Mouse (Mus musculus) neural tube, embryonic 10.5 days (tissue): ENCODE results near the gene 2410015M20Rik.
"Not testable (repeated sequence)": the region's sequence is repeated elsewhere in the genome, so short reads cannot be mapped to it uniquely, and the experiment has no call there.

Experiments used
- DNase-seq: peaks from one replicate; pipeline ENCODE4 v3.0.0-alpha.2; 2017; ENCODE audit warnings: low spot score; ENCODE audit errors: extremely low spot score

2410015M20Rik gene

DNA sequence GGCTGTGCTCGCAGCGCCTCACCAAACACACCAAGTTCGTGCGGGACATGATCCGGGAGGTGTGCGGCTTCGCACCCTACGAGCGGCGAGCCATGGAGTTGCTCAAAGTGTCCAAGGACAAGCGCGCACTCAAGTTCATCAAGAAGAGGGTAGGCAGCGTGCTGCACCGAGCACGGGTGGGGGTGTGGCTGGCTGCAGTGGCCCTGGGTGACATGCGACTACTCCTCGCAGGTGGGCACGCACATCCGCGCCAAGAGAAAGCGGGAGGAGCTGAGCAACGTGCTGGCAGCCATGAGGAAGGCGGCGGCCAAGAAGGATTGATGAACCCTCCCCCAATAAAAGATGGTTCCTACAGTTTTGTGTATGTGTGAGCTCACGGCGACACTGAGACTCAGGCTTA, 4.3 kb upstream of the 2410015M20Rik start:
- not testable (repeated sequence) for DNase-seq

DNA sequence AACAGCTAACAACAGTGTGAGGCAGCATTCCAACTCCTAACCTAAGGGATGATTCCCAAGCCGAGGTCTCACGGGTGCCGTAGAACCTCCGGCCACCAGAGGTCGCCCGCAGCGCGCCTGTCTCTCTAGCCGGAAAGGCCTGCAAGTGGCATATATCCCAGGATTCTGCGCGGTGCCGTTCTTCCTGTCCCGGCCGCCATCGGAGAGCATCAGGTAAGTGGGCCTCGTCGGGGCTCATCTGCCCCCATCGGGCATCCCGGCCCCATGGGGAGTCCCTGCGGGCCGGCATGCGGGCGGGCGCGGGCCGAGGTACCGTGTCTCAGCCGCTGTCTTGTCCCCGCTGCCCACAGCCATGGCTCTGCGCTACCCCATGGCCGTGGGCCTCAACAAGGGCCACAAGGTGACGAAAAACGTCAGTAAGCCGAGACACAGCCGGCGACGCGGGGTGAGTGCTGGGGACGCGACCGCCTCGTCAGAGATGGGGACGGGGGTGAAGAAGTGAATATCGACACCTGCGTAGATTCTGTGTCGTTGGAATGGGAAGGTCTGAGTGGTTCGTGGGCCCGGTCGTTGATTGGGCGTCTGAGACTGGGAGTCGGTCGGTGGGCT, 3.8 kb upstream of the 2410015M20Rik start, which contains the start of gene Rpl36:
TSS of gene Rpl36 (plus strand) at position 181 of the 609 bp plus-strand sequence.
- peak; percentile 97 for DNase-seq

DNA sequence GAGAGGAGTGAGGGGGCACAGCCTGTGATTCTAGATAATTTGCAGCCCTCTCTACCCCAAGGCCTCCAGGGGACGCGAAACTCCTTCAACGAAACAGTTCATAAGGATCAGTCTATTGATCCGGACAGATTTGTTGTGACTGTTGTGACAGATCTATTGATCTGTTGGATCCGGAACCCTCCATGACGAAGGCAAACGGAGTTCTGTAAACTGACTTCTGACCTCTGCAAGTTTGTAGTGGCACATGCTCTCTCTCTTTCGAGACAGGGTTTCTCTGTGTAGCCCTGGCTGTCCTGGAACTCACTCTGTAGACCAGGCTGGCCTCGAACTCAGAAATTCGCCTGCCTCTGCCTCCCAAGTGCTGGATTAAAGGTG, 3.0 kb upstream of the 2410015M20Rik start:
- DNase-seq: not testable (repeated sequence)

DNA sequence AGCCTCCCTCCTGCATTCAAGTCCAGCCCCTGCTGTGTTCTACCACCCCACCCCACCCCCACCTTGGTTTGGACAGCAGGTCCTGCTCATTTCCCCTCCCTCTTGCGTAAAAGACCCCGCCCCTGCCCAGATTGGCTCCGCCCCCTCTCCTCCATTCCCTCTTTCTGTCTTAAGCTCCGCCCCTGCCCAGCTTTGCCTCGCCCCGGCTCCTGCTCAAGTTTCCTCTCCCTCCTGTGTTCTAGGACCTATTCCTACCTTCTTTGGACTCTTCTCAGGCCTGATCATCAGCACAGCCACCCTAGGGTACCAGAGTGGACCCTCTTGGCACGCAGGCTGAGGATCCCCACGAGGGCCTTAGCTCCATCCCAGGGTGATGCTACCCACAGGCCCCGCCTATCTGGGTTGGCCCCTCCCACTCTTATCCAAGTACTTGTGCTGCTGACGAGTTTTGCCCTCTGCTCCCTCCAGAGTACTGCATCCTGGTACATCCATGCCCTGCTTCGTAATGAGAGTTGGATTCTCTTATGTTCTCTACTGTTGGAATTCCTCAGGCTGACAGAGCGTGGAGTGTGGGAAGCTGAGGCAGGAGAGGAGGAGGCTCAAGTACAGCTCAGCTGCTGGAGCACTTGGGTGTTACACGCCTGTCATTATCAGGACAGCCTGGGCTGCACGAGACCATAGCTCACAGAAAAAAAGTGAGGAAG, 2.4 kb upstream of the 2410015M20Rik start:
- peak; percentile 53 for DNase-seq

DNA sequence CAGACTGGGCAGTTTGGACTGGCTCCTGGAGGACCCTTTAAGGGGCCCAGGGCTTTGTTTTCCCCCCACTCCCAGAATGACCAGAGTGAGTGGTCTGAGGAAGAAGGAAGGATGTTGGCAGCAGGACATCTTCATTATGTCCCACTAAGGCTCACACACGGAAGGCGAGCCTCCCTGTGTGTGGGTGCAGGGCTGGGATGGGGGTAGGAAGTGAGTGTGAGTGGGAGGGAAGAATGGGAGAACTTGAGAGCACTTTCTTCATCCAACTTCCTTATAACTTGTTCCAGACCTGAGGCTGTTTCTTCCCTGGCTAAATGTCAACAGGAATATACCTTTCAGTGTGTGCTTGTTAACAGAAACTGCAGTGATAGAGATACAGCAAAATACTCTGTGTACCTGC, 1.8 kb upstream of the 2410015M20Rik start:
- no peak for DNase-seq

DNA sequence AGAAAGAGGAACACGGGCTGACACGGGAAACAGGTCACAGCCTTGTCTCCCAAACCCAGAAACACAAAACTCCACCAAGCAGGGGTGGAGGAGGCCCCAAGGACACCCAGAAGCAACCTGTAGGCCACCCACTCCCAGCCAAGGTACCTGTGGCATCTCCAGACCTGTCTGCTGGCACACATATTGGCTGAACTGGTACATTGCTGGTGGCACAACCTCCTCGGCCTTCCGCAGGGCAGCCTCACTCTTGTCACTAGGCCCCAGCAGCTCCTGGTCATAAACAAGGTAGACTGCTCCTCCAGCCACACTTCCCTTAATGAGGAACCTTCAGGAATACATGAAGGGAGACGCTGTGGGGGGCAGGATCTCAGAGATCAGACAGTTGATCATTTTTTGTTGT, 872 bp downstream of the 2410015M20Rik start:
- no peak for DNase-seq

DNA sequence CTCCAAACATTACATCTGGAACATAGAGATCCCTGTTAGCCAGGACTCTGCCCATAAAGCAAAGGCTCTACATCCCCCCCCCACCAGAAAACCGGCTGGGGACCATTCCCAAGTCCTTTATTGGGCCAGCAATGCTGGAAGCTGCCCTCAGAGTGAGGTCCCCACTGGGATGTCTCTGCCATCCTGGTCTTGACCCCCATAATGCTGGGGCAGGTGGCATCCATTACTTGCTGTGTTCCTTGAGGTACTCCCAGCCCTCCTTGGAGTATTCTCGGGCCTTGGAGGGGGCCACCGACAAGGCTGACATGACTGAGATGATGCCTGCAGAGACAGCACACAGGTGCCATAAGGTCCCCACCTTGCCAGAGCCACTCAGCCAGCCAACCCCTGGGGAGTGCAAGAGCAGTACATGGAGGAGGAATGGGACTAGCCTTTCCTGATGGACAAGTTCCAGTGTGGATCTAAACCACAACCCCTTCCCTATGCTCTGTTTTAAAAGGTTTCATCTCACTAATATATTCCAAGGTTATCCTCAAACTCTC, 2.0 kb downstream of the 2410015M20Rik start:
- DNase-seq: no peak

DNA sequence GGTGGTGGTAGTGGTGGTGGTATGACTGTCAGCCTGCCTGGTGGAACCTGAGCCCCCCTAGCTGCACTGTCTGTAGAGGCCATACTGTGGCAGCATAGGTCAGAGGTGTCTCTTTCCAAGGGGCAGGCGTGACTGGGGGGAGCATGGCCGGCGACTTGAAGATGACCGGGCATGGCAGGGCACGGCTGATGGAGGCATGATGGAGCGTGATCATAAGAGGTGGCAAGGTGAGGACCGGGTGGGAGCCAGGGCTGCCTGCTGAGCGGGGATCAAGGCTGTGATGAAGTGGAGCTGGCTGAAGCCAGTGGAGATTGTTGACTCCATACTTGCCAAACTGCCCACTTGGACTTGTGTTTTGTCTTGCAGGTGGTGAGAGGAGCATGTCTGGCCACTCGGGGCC, 4.1 kb downstream of the 2410015M20Rik start:
- no peak for DNase-seq

DNA sequence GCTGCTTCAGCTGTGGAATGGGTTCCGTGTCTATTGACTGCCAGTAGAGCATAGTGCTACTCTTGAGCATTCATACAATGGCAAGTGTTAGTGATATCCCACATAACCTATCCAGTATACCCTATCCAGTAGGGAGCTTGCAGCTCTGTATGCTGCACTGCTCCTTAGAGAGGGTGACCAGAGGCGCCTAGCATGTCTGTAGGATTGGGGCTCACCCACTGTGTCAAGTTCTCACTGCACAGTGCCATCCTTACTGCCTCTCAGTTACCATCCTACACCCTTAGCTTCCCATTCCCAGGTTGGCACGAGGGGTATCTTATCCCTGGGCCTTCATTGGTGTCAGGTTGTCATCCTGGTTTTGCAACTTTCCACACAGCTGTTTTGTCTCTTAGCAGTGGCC, 5.1 kb downstream of the 2410015M20Rik start:
- no peak for DNase-seq

DNA sequence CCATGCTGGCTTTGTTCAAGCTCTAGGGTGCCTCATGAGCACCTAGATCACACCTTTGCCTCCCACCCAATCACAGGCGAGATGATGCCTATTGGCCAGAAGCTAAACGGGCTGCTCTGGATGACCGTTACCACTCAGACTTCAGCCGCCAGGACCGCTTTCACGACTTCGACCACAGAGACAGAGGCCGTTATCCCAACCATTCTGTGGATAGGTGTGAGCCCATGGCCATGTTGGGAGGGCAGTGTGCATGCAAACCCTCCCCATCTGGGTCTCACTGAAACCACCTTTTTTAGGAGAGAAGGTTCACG, 5.5 kb downstream of the 2410015M20Rik start:
- DNase-seq: no peak

DNA sequence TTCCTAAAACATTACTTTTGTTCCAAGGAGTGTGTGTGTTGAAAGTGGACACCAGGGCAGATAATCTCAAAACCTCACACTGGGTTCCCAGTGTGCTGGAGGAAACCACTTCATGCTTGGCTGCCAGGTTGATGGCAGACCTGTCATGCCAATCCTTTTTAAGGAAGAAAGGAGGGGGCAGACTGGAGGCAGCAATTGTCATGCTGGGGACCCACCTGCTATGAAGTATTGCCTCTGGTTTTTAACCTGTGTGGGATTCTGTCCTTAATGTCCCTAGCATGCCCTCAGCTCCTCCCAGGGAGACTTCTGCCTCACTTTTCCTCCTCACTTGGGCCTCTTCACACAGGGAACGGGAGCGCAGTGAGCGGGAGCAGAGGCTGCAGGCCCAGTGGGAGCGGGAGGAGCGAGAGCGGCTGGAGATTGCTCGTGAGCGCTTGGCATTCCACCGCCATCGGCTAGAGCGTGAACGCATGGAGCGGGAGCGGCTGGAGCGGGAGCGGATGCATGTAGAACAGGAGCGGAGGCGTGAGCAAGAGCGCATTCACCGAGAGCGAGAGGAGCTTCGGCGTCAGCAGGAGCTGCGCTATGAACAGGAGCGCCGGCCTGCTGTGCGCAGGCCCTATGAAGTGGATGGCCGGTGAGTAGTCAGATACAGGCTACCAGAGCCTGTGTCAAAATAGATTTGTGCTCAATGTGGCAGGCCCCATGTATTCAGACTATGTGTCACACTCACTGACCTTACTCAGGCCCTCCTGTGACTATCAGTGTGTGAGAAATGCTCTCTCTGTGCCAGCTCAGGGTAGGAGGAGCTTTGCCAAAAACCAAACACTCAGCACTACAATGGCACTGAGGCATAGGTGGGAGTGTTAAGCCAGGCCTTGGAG, 6.1 kb downstream of the 2410015M20Rik start:
- DNase-seq: no peak

DNA sequence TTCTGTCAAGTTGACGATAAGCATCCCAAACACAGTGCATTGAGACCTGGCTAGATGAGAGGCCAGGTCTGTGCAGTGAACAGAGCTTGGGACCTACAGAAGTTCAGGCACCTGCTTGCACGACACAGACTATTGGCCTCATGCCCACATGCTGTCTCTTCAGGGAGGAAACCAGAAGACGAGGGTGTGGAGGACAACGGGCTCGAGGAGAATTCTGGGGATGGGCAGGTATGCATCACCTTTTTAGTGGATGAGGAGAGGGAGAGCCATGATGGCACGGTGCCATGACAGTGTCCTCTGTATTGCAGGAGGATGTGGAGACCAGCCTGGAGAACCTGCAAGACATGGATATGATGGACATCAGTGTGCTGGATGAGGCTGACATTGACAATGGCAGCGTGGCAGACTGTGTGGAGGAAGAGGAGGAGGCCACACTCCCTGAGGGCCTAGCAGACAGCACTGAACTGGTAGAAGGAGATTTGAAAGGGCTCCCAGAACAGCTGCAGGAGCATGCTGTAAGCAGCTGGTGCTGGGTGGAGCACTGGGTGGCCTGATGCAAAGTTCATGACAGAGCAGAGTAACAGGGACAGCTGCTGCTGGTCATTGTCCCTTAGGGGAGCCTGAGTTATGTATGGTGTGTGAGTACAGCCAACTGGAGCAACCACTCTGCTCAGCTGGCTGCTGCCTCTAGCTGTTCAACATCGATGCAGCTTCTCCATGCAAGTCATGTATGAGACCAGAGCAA, 15.9 kb downstream of the 2410015M20Rik start:
- no peak for DNase-seq

DNA sequence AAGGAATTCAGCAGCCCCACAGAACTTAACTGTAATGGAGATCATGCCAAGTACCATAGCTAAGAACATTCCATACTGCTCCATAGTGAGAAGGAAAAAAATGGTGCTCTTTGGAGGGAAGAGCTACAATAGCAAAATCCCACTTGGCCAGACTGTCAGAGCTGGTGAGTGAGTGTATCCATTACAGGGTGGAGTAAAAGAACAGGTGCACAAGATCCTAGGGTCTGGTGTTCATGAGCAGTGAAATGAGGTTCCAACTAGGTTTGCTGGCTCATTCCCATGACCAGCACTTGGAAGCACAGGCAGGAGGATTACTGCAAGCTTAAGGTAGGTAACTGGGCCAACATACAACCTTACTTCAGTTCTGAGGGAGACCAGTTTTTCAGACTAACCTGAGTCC, 17.0 kb downstream of the 2410015M20Rik start:
- DNase-seq: no peak

DNA sequence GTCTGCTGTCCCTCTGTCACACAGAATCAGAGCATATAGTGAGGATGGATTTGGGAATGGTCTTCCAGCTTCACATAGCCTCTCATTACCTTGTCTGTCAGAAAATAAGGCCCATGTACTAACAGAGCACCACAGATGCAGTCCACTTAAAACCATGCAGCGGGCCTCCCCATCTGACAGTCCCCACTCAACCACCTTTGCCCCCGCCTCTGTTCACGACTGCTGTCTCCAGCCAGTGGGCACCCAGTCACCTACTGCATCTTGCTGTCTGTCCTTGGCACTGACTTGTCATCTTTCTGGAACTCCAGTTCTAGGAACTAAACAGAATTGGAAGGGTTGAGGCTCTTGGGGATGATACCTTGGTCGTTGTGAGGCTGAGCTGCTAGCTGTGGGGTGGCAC, 20.6 kb downstream of the 2410015M20Rik start:
- DNase-seq: no peak

DNA sequence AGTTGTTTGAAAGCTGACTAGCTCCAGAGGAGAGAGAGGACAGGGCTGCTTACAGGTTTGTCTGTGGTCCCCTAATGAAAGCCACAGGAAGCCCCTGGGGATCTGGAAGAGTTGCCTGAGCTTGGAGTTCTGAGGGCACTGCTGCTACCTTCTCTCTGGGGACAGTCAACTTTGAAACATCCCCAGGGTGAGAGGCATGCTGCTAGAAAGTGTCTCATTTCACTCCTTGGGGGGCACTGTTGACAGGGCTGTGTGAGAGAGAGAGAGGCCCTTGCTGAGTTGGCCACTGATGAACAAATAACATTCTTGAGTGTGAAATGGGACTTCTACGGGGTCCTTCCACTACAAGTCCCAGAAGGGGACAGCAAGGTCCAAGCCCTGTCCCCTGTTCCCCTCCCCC, 21.8 kb downstream of the 2410015M20Rik start:
- DNase-seq: no peak

DNA sequence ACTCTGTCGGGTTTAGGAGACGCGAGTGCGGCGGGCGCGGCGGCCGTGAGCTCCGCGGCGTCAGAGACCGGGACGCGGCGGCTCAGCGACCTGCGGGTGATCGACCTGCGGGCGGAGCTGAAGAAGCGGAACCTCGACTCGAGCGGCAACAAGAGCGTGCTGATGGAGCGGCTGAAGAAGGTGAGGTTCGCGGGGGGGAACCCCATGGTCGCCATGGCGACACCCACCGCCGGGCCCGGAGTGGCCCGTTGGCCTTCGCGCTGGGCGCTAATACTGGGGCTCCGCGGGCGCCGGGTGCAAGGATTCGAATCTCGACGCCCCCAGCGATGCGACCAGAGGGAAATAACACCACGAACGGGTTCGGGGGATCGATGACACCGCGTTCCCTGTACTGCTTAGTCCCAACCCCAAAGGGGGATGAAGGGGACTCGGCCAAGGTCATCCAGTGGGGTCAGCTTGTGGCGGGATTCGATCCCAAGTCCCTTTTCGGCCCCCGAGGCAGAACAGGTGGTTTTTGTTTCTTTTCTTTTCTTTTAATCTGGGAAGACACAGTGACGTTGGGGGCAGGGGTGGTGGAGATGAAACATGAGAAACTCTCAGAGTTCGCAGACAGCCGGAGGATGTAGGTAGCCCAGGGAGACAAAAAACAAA, 24.3 kb downstream of the 2410015M20Rik start:
- DNase-seq: peak; percentile 64

DNA sequence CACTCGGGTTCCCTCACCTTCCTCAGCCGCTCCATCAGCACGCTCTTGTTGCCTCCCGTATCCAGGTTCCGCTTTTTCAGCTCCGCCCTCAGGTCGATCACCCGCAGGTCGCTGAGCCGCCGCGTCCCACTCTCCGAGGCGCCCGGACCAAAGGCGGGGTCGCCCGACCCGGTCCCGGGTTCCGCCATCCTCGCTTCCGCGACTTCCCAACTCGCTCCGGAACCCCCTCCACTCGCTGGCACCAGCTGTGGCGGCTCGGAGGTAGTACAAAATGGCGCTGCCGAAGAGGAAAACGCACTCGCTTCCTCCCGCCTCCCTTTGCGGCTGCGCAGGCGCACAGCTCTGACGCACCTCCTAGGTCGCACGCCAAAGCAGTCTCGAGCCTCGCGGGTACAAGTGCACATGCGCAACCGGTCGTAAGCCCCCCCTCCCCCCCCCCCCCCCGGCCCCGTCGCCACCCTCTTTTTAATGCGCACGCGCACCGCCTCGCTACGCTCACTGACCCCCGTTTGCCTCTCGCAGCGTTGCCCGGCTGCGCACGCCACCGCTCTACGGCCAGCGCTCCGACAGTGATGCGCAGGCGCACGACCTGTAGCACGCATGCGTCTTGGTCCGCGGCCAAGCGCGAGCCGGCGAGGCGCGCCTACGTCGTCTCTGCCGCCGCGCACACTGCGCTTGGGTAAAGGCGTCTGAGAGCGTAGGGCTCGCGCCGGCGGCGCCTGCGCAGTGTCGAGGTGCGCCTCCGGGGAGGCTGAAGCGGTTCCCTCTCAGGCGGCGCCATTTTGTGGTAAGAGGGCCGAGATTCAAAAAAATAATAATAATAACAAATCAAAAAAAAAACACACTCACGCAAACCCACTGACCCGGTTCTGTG, 25.1 kb downstream of the 2410015M20Rik start, which contains the start of the genes Safb2 and Safb:
TSS of gene Safb2 (minus strand) at position 329 of the 874 bp plus-strand sequence.
TSS of gene Safb (plus strand) at position 569 of the 874 bp plus-strand sequence.
- DNase-seq: peak; percentile 98

DNA sequence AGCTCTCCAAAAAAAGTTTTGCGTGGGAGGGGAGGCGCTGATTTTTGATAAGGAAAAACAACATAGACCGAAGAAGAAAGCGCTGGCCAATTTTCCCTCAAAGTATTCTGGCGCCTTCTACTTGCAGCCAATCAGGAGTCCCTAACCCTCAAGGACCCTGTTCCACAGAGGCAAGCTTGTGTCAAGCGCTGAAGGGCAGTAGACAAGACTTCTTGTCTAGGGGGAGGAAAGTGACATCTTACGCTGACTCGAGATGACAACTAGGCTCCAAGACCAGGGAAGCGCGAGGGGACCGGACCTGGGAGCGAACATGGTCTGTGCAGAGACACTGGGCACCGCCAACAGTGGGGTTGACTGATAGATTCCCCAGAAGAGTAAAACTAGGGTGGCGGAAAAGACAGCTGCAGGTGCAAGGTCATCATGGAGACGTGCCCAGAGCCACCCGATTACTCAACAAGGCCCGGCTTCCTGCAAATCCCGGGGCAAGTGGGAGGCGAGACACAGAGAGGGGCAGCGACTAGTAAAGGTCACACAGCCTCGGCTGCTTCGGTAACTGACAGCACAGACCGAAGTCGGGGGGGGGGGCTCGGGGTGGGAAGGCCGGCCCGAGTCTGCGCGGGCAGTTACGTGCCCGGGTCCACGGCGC, 25.8 kb downstream of the 2410015M20Rik start:
- no peak for DNase-seq

DNA sequence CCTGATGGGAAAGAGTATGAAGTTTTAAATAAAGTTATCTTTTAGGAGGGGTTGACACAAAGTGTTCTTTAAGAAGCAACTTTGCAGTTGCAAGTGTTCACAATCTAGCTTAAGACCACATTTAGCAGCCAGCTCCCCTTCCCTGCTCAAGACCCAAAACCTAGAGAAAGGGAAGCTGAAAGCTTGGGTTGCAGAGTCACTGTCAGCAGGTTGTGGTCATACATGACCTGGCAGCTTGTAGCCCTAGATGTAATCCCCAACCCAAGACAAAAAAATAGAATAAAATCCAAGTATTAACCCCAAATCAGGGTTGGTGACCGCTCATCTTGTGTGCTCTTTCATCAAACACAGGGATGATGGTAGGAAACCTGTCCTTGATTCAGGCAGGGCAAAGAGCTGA, 26.5 kb downstream of the 2410015M20Rik start:
- DNase-seq: no peak
